Mouse (Mus musculus) embryonic fibroblast, embryonic 13.5 days (primary cell): ENCODE results near the gene Rnaseh2b.

Source experiments
- CTCF ChIP-seq: IDR thresholded peaks from 2 replicates; pipeline ENCODE4 v1.5.1; 2011; ENCODE audit warnings: mild to moderate bottlenecking, control low read depth, low read length, moderate library complexity, borderline replicate concordance; ENCODE audit not compliant: insufficient read depth
- POLR2A ChIP-seq: IDR thresholded peaks from 2 replicates; pipeline ENCODE4 v1.6.1; 2011; ENCODE audit warnings: low read depth, mild to moderate bottlenecking, control low read depth, low read length, moderate library complexity

GRCm38 (mm10) chr14:62417501-62417900, 125.1 kb downstream of the Rnaseh2b start:
- TF ChIP-seq CTCF (no peak), POLR2A (no peak)
